Mouse (Mus musculus): ENCODE results near the gene Pnliprp2. TPM values are rescaled to one million over a fixed set of nuclear protein-coding genes. Genes with fewer than 3 reads are reported as not detected.

Gene Pnliprp2
- polyA plus RNA-seq, 1 experiment from 2014 or later = not detected

DNA sequence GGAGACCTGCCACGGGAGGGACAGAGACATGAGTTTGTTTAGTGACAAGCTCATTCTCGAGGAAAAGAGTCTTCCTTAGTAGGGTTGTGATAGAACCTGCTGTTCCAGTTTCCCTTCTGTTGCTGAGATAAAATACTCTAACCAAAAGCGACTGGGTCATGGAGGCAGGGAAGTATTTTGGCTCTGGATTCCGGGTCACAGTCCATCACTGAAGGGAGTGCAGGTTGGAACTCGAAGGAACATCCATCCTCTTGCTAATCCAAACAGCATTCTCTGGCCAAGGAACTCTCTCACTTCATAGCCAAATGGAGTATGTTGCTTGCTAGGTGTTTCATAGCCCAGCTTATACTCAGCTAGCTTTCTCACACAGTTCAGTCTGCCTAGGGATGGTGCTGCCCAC is 16.9 kb downstream of the Pnliprp2 start:
- H3K27me3 ChIP-seq (ENCODE audit: control insufficient read depth, insufficient read depth, low read length) = no peaks in the 10 kb centered on the region
- ATAC-seq (ENCODE audit: insufficient read depth, low FRiP score, low TSS enrichment) (no peak), DNase-seq (ENCODE audit: low spot score) (no peak)
- no peaks in the 10 kb centered on the region for H3K4me1 ChIP-seq (ENCODE audit: control insufficient read depth, insufficient read depth, low read length)
- no peak overlapping the region for H3K4me2 ChIP-seq (ENCODE audit: low read depth)
- no peak overlapping the region for H3K9ac ChIP-seq (ENCODE audit: low read length)
- WGBS = 82% methylated on average over 5 of the region's 5 CpGs
- no peak overlapping the region for H3K4me3 ChIP-seq (ENCODE audit: low read depth, low read length)
- H3K36me3 ChIP-seq (ENCODE audit: control insufficient read depth, insufficient read depth, low read length) = no peaks in the 10 kb centered on the region
- H3K9me3 ChIP-seq (ENCODE audit: control insufficient read depth, low read length) = no peaks in the 10 kb centered on the region
- H3K27ac ChIP-seq (ENCODE audit: low read depth, low read length) = no peak overlapping the region

DNA sequence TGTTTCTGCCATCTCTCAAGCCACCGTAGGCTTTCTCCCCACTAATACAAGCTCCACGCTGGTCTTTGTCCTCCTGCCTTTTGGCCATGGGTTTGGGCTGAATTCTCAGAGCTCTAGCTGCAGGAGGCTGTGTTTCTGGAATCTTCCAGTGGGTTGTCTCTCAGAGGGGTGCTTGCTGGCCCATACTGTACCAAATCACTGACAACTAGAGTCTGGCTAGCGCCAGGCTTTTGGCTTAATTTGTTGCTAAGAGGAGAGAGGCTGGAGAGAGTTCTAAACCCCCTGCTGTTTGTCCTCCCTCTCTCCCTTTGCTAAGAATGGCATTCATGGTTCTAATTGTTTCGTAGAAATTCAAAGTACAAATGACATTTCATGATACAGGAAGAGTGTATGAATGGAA is 22.0 kb downstream of the Pnliprp2 start:
- no peaks in the 10 kb centered on the region for H3K4me1 ChIP-seq (ENCODE audit: control insufficient read depth, insufficient read depth, low read length)
- WGBS = 51% methylated on average over 4 of the region's 4 CpGs

DNA sequence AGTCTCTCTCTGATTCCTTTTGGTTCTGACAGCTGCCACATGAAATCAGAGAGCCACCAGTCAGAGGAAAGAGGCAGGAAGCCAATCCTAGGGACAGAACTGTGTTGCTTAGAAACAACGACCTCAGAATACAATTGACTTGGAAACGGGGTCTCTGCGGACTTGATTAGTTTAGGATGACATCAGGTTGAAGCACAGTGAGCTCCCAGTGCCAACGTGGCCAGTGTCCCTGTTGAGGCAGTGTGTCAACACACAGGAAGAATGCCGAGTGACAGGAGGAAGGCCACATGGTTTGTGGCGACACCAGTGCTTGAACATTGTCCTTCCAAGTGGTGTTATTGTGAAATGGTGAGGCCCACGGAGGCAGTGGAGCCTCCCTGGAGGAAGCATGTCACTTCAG is 24.4 kb downstream of the Pnliprp2 start:
- WGBS = 44% methylated on average over 7 of the region's 7 CpGs
- no peak for ATAC-seq (ENCODE audit: insufficient read depth, low FRiP score, low TSS enrichment)
- DNase-seq (ENCODE audit: low spot score) = no peak

More for the DNA sequence above, 22.0 kb downstream of the Pnliprp2 start:
- Histone ChIP-seq H3K27ac (ENCODE audit: low read depth, low read length) (no peak overlapping the region), H3K36me3 (ENCODE audit: control insufficient read depth, insufficient read depth, low read length) (no peaks in the 10 kb centered on the region), H3K9ac (ENCODE audit: low read length) (no peak overlapping the region), H3K4me3 (ENCODE audit: low read depth, low read length) (no peak overlapping the region), H3K4me2 (ENCODE audit: low read depth) (no peak overlapping the region), H3K9me3 (ENCODE audit: control insufficient read depth, low read length) (no peaks in the 10 kb centered on the region), H3K27me3 (ENCODE audit: control insufficient read depth, insufficient read depth, low read length) (no peaks in the 10 kb centered on the region)
- DNase-seq (ENCODE audit: low spot score) (no peak), ATAC-seq (ENCODE audit: insufficient read depth, low FRiP score, low TSS enrichment) (no peak)

DNA sequence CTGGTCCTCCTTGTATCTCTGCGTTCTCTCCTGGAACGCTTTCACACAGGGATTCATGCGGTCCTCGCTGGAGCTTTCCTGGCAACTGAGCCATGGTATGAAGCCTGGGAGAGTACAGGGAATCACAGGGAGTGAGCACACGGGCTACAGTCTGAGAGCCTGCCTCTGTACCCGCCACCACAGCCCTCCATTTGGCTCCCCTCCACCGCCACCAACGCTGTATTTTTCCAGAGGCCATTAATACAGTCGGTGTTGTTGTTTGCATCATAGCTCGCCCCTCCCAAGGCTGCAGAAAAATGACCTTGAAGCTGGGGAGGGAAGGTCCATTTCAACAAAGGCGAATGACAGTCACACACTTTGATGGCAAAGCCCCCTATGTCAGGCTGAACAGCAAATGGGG is 29.7 kb downstream of the Pnliprp2 start:
- Histone ChIP-seq H3K4me3 (ENCODE audit: low read depth, low read length) (no peak overlapping the region), H3K9me3 (ENCODE audit: control insufficient read depth, low read length) (no peaks in the 10 kb centered on the region), H3K27ac (ENCODE audit: low read depth, low read length) (no peak overlapping the region), H3K4me1 (ENCODE audit: control insufficient read depth, insufficient read depth, low read length) (no peaks in the 10 kb centered on the region), H3K36me3 (ENCODE audit: control insufficient read depth, insufficient read depth, low read length) (no peaks in the 10 kb centered on the region), H3K4me2 (ENCODE audit: low read depth) (no peak overlapping the region), H3K9ac (ENCODE audit: low read length) (no peak overlapping the region), H3K27me3 (ENCODE audit: control insufficient read depth, insufficient read depth, low read length) (no peaks in the 10 kb centered on the region)
- DNase-seq (ENCODE audit: low spot score) = no peak
- 67% methylated on average over 11 of the region's 11 CpGs for WGBS
- no peak for ATAC-seq (ENCODE audit: insufficient read depth, low FRiP score, low TSS enrichment)

More for the DNA sequence above, 24.4 kb downstream of the Pnliprp2 start:
- H3K4me2 ChIP-seq (ENCODE audit: low read depth) = no peak overlapping the region
- H3K9me3 ChIP-seq (ENCODE audit: control insufficient read depth, low read length) = no peaks in the 10 kb centered on the region
- no peak overlapping the region for H3K9ac ChIP-seq (ENCODE audit: low read length)
- H3K4me1 ChIP-seq (ENCODE audit: control insufficient read depth, insufficient read depth, low read length) = no peaks in the 10 kb centered on the region
- no peak overlapping the region for H3K27ac ChIP-seq (ENCODE audit: low read depth, low read length)
- no peaks in the 10 kb centered on the region for H3K27me3 ChIP-seq (ENCODE audit: control insufficient read depth, insufficient read depth, low read length)
- H3K4me3 ChIP-seq (ENCODE audit: low read depth, low read length) = no peak overlapping the region
- no peaks in the 10 kb centered on the region for H3K36me3 ChIP-seq (ENCODE audit: control insufficient read depth, insufficient read depth, low read length)

DNA sequence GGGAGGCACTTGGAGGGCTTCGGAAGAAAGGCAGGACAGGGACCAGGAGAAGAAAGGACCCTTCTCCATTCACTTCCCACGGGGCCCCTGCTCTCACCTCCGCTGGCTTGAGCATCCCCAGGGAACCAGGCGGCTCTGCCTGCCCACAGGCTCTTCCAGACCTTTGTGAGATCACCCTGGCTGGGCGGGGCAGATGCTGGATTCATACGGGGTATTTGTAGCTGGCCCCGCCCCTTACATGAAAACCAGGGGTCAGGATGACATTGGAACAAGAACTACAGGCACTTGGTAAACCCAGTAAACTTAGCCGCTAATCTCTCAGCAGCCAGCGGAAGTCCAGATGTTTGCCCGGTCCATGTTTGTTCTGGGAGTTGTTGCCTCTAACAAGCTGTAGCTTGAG is 34.8 kb downstream of the Pnliprp2 start, which contains the start of gene 1700019N19Rik:
Gene 1700019N19Rik (minus strand): TSS at position 178 of the 400 bp plus-strand sequence.
- no peaks in the 10 kb centered on the region; the same call in 1 of the 2 replicates for H3K4me1 ChIP-seq (ENCODE audit: control insufficient read depth, insufficient read depth, low read length)
- 46% methylated on average over 10 of the region's 10 CpGs for WGBS
- no peak within 1 kb of the TSS for H3K9ac ChIP-seq (ENCODE audit: low read length)
- H3K4me2 ChIP-seq (ENCODE audit: low read depth) = no peak within 1 kb of the TSS
- H3K27me3 ChIP-seq (ENCODE audit: control insufficient read depth, insufficient read depth, low read length) = no peaks in the 10 kb centered on the region
- H3K4me3 ChIP-seq (ENCODE audit: low read depth, low read length) = no peak within 1 kb of the TSS
- H3K9me3 ChIP-seq (ENCODE audit: control insufficient read depth, low read length) = no peaks in the 10 kb centered on the region
- ATAC-seq (ENCODE audit: insufficient read depth, low FRiP score, low TSS enrichment) = no peak
- H3K27ac ChIP-seq (ENCODE audit: low read depth, low read length) = no peak within 1 kb of the TSS
- no peak for DNase-seq (ENCODE audit: low spot score)
- H3K36me3 ChIP-seq (ENCODE audit: control insufficient read depth, insufficient read depth, low read length) = no peaks in the 10 kb centered on the region

DNA sequence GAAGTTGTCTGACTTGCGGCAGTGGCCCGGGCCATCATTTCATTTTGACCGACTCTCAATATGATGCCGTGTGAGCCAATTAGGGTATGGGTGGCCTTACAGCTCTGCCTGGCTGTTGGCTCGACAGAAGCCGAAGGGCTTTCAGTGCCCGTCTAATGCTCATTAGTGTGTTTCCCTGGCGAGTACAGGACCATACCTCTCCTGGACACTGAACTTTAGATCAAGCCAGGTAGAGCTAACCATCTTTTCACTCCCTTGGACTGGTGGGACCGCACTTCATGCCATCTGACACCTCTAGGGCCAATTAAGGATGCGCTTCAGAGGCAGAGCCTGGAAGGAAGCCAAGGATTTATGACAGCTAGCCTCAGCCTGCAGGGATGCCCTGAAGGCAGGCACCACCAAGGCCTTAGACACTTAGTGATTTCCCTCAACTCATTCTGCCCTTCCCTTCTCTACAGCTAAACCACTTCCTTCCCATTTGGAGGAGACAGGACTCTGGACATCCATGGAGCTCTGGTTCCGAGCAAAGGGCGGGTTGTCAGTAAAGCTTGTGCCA is 35.7 kb downstream of the Pnliprp2 start:
- no peak for ATAC-seq (ENCODE audit: insufficient read depth, low FRiP score, low TSS enrichment)
- DNase-seq (ENCODE audit: low spot score) = no peak
- Histone ChIP-seq H3K4me1 (ENCODE audit: control insufficient read depth, insufficient read depth, low read length) (no peaks in the 10 kb centered on the region; the same call in 1 of the 2 replicates), H3K27me3 (ENCODE audit: control insufficient read depth, insufficient read depth, low read length) (no peaks in the 10 kb centered on the region), H3K9me3 (ENCODE audit: control insufficient read depth, low read length) (no peaks in the 10 kb centered on the region), H3K4me2 (ENCODE audit: low read depth) (no peak overlapping the region), H3K27ac (ENCODE audit: low read depth, low read length) (no peak overlapping the region), H3K4me3 (ENCODE audit: low read depth, low read length) (no peak overlapping the region), H3K9ac (ENCODE audit: low read length) (no peak overlapping the region), H3K36me3 (ENCODE audit: control insufficient read depth, insufficient read depth, low read length) (no peaks in the 10 kb centered on the region)
- WGBS = 62% methylated on average over 12 of the region's 12 CpGs

DNA sequence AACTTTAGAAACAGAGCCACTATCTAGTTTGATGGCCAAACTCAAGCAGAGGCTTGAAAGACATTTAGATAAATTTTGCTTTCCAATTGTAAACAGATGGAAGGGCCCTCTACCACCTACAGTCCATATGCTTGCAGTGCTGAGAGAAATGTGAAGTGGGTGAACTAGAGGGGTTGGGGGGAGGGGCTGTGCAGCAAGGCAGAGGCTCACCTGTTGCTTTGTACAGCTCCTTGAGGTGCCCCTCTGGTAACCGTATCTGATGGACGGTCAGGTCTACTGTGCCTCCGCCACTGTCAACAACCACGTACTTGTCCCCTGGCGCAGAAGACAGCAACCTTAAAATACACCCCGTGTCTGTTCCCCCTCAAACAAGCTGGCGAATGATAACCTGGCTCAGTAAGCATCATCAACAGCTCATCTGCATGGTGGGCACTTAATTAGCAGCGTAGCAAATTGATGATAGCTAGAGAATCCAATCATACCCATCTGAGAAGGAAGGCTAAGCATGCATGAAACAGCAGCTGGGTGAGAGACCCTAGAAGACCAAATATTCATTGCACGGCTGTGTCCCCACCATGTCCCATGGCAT is 45.8 kb downstream of the Pnliprp2 start:
- 91% methylated on average over 9 of the region's 9 CpGs for WGBS
- no peak overlapping the region for H3K27ac ChIP-seq (ENCODE audit: low read depth, low read length)
- no peak overlapping the region for H3K9ac ChIP-seq (ENCODE audit: low read length)
- ATAC-seq (ENCODE audit: insufficient read depth, low FRiP score, low TSS enrichment) = no peak
- no peaks in the 10 kb centered on the region for H3K4me1 ChIP-seq (ENCODE audit: control insufficient read depth, insufficient read depth, low read length)
- DNase-seq (ENCODE audit: low spot score) = no peak
- no peaks in the 10 kb centered on the region for H3K9me3 ChIP-seq (ENCODE audit: control insufficient read depth, low read length)
- H3K36me3 ChIP-seq (ENCODE audit: control insufficient read depth, insufficient read depth, low read length) = no peaks in the 10 kb centered on the region
- H3K4me3 ChIP-seq (ENCODE audit: low read depth, low read length) = no peak overlapping the region
- no peaks in the 10 kb centered on the region for H3K27me3 ChIP-seq (ENCODE audit: control insufficient read depth, insufficient read depth, low read length)
- no peak overlapping the region for H3K4me2 ChIP-seq (ENCODE audit: low read depth)

DNA sequence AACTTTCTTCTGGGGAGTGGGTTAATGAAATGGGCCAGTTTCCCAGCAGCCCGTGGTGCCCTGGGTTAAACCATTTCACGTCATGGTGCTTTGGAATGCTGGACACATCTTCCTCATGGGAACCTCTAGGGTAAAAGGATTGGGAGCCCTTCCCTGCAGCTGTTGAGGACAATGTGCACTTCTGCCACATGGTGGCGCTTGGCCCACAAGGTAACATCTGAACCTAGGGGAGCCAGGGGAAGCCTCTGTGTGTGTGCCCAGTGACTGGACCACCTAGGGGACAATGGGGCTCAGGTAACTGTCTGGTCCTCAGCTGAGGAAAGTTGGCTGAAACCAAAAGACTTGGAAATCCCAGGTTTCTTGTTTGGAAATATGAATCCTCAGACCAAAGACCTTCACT is 46.8 kb downstream of the Pnliprp2 start:
- DNase-seq (ENCODE audit: low spot score) = peak; percentile 82
- H3K9ac ChIP-seq (ENCODE audit: low read length) = no peak overlapping the region
- no peaks in the 10 kb centered on the region for H3K27me3 ChIP-seq (ENCODE audit: control insufficient read depth, insufficient read depth, low read length)
- H3K4me3 ChIP-seq (ENCODE audit: low read depth, low read length) = no peak overlapping the region
- H3K9me3 ChIP-seq (ENCODE audit: control insufficient read depth, low read length) = no peaks in the 10 kb centered on the region
- no peak overlapping the region for H3K4me2 ChIP-seq (ENCODE audit: low read depth)
- WGBS = 3% methylated on average over 3 of the region's 3 CpGs
- H3K27ac ChIP-seq (ENCODE audit: low read depth, low read length) = no peak overlapping the region
- H3K4me1 ChIP-seq (ENCODE audit: control insufficient read depth, insufficient read depth, low read length) = no peaks in the 10 kb centered on the region
- no peak for ATAC-seq (ENCODE audit: insufficient read depth, low FRiP score, low TSS enrichment)
- no peaks in the 10 kb centered on the region for H3K36me3 ChIP-seq (ENCODE audit: control insufficient read depth, insufficient read depth, low read length)

DNA sequence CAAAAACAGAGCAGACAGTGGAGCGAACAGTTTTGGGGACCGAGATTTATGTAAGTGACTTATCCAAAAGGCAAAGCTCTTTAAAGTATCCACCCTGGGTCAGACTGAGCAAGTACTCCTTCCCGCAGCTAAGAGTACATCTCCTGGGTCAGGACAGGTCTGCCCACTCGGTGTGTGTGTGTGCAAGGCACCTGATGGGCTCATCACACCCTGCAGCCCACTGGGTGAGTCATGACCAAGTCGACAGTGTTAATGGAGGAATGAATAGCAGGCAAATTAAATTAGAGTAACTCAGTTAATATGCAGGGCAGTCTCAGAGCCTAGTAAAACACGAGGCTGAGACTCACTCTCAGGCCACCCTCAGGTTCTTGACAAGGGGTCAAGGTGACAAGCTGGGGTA is 49.3 kb downstream of the Pnliprp2 start:
- no peak overlapping the region for H3K9ac ChIP-seq (ENCODE audit: low read length)
- H3K27ac ChIP-seq (ENCODE audit: low read depth, low read length) = no peak overlapping the region

More for the DNA sequence above, 49.3 kb downstream of the Pnliprp2 start:
- 83% methylated on average over 6 of the region's 6 CpGs for WGBS
- ATAC-seq (ENCODE audit: insufficient read depth, low FRiP score, low TSS enrichment) (no peak), DNase-seq (ENCODE audit: low spot score) (no peak)
- Histone ChIP-seq H3K4me3 (ENCODE audit: low read depth, low read length) (no peak overlapping the region), H3K4me1 (ENCODE audit: control insufficient read depth, insufficient read depth, low read length) (no peaks in the 10 kb centered on the region), H3K27me3 (ENCODE audit: control insufficient read depth, insufficient read depth, low read length) (no peaks in the 10 kb centered on the region), H3K36me3 (ENCODE audit: control insufficient read depth, insufficient read depth, low read length) (no peaks in the 10 kb centered on the region), H3K4me2 (ENCODE audit: low read depth) (no peak overlapping the region), H3K9me3 (ENCODE audit: control insufficient read depth, low read length) (no peaks in the 10 kb centered on the region)
